Mouse (Mus musculus) liver, adult 2 months (tissue): ENCODE data around the gene Dgkk.

ENCODE experiments used
- CTCF ChIP-seq: fragments of 200-500 bp; IDR thresholded peaks from 2 replicates; pipeline ENCODE4 v1.5.1; 2011; ENCODE audit warnings: low read depth, low read length, control low read depth
- POLR2A ChIP-seq: fragments of 200-500 bp; IDR thresholded peaks from 2 replicates; pipeline ENCODE4 v1.6.1; 2011; ENCODE audit warnings: low read length, control low read depth; ENCODE audit not compliant: insufficient read depth; ENCODE audit errors: extremely low read depth

GRCm38 (mm10) chrX:6751549-6752047, 27.5 kb upstream of the Dgkk start:
- TF ChIP-seq CTCF = no peak
- TF ChIP-seq POLR2A = no peak
